Mouse (Mus musculus): ENCODE measurements around the gene Flt3.

Flt3 gene

DNA sequence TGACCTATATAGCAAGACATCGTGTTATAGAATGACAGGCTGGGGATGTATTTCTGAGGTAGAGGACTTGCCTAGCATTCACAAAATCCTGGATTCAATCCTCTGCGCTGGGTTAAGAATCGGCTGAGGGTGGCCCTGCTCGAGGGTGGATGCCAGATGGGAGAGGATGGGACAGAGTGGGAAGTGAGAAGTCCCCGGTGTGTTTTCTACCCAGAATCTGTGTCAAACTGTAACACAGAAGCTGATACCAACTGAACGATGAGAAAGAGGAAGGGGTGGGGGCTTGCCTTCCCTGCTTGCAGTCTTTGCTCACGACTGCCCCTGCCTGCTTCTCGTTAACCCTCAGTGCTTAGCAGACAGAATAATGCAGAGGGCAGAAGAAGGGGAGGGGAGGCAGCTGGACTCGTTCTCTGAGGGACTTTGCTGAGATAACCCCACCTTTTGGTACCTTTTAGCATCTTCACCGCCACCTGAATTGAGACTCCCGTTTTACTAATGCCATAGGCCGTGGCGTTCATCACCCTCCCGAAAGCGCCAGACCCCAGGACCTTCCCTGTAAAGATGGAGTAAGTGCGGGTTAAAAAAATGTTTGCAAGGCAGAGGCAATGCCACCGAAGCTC is 46.0 kb downstream of the Flt3 start:
- DNase-seq (ENCODE audit: low read depth), result no peak

DNA sequence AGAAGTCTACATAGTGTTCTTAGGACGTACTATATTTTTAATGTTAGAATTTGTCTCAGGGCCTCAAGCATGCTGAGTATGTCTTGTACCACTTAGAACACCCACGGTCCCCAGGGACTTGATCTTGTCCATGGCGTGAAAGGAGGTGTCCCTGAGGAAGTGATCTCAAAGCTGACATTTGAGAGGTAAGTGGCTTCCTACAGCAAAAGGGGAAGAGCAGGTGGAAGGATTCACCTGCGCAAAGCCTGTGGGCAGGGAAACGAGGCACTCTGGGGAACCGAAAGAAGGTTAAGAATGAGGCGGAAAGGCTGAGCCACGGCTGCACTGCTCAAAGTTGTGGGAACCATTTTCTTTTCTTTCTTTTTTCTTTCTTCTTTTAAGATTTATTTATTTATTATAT is 48.4 kb downstream of the Flt3 start:
- no peak for DNase-seq (ENCODE audit: low read depth)

DNA sequence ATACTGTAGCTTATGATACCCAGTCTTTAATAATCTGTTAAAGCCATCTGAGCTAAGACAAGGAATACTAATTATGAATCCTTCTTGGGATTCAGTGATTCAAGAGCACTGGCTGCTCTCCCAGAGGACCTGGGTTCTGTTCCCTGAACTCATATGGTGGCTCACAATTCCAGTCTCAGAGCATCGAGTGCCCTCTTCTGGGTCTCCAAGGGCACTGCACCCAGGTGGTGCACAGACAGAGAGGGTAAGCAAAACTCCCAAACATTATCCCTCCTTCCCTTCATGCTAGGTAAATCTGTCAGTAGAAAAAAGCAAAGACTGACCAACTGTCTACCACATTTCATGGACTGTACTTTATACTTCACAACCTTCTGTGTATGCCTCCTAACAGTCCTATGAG is 54.3 kb downstream of the Flt3 start:
- DNase-seq (ENCODE audit: low read depth), result no peak

DNA sequence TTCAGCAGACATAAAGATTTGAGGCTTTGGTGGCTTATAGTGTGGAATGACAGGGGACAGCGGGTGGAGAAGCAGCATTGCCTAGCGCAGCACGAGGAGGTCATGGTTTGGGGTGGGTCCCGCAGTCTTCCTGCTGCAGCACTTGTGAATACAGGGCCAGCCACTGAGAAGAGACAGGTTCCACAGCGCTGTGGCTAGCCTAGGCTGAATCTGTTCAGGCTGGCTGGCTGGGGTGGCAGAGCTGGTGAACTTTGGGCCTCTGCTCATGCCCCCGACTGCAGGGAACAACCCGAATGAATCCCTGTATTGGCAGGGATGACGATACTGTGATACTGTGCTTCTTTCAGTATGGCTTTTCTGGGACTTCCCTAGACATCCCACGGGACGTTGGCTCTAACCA is 56.4 kb downstream of the Flt3 start:
- DNase-seq (ENCODE audit: low read depth), result no peak

DNA sequence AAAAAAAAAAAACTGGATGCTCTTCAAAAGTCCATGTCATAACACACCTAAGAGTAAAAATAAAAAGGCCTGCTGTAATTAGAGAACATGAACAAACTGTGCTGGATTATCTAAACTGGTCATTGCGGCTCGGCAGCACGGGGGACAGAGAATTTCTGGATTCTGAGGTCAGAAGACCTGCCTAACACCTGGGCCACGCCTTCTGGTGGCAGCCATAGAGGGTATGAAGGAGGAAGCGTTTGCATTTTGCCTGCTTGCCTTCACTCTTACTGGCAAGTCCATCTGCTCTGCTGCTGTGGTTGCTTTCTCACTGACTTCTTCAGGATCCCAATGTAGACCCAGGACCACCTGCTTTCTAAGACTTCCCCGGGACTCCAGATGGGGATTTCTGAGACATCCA is 57.4 kb downstream of the Flt3 start:
- no peak for DNase-seq (ENCODE audit: low read depth)

DNA sequence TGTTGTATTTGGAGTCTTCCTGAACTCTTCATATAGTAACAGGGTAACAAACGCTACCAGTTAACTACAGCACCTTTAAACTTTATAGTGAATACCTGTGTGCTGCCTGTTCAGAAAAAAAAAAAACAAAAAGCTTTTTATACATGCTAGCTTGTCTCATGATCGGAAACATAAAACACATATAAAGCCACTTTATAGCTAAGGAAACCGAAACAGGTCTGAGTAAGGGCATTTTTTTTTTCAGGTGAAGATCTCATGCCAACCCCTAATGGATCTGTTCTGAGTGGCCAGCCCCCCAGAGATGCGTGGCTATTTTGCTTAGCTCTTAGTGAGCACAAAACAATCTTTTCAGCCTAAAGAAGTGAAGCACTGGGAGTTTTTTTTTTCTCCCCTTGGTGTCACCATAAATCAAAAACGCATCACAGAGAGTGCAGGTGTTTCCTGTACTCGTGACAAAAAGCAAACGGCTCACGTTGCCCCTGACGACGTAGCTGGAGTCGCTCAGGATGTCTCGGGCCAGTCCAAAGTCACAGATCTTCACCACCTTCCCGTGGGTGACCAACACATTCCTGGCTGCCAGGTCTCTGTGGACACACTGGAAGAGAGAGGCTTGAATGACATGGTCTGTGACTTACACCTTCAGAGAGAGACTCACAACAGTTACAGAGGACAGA is 59.4 kb downstream of the Flt3 start:
- peak; percentile 58 for DNase-seq (ENCODE audit: low read depth)

DNA sequence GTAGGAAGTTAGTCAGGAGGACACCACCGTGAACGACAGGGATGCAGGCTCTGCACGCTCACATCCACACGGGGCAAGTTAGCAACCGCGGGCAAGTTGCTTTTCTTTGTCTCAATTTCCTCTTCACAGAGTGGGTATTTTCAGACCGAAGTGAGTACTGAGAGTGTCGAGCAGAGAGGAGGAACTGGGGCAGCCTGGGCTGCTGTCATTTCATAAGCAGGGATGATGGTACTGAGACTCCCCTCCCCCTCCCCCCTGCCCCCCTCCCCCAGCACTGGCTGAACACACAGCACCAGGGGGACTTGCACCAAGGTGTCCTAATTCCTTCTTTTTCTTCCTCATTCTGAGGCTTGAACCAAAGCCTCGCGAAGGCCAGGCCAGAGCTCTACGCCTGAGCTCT is 60.7 kb downstream of the Flt3 start:
- DNase-seq (ENCODE audit: low read depth), result no peak

DNA sequence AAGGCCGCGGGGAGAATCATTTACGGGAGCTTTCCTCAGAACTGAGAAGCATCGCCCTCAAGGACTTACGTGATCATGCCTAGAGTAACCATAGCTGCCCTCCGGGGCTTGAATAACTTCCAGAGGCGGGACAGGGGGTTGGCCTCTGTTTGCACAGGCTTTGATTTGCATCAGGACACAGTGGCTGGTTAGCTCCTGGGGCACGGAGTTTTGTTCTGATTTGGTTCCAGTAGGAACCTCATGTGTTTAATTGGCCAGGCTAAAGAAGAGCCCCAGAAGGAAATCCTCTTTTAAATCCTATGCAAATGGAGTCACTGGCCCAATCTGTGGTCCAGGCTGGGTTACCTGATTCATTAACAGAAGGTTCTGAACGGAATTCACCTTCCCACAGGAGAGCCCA is 61.3 kb downstream of the Flt3 start:
- no peak for DNase-seq (ENCODE audit: low read depth)

DNA sequence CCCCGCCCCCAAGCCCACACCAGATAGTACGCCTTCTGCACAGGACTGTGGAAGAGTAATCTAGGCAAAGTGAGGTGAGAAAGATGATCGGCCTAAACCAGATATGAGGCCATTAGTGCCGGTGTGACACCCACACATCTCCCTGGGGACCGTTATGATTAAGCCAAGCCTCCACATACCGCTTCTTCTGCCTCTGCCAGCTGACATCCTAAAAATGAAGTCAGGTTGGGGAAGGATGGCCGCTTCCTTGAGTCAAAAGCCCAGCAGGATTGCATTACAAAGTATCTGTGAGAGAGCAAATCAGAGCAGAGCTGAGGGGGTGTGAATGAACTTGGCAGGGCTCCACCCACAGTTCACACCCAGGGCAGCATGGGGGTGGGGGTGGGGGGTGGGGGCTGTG is 67.6 kb downstream of the Flt3 start:
- DNase-seq (ENCODE audit: low read depth), result no peak

DNA sequence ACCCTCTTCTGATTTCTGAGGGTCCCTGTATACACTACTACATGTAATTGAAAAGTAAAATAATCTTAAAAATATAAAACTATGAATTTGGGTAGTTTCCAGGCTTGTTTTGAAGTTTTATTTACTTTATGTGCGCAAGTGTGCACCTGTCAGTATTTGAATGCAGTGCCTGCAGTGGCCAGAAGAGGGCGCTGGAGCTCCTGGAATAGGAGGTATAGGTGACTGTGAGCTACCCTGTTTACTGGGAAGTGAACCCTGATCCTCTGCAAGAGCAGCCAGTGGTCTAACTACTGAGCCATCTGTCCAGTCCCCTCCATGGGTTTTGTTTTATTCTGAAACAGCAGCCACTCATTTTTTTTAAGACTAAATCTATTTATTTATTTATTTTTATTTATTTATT is 68.7 kb downstream of the Flt3 start:
- DNase-seq (ENCODE audit: low read depth), result peak; percentile 78

DNA sequence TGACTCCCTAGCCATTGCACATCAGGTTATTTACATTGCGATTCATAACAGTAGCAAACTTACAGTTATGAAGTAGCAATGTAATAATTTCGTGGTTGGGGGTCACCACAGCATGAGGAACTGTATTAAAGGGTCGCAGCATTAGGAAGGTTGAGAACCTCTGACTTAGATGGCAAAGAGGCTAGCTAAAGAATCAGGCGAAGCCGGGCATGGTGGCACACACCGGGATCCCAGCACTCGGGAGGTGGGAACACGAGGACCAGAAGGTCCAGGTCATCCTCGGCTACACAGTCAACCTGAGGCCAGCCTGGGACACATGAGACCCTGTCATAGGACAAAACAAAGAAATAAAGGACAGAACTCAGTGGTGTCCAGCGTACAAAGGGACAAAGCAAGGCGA is 70.3 kb downstream of the Flt3 start:
- DNase-seq (ENCODE audit: low read depth), result no peak

DNA sequence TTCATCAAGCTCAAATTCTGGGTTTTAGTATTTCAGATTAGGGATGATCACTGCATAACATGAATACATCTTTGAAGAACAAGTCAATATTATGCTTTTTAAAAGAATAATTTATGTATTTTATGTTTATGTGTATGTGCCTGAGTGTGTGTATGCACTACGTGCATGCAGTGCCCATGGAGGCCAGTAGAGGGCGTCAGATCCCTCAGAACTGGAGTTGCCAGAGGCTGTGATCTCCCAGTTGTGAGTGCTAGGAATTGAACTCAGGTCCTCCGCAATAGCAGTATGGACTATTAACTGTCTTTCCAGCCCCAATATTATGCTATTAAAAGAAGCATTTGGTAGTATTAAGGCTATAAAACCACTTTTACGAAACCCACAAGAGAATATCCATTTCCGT is 72.7 kb downstream of the Flt3 start:
- no peak for DNase-seq (ENCODE audit: low read depth)

DNA sequence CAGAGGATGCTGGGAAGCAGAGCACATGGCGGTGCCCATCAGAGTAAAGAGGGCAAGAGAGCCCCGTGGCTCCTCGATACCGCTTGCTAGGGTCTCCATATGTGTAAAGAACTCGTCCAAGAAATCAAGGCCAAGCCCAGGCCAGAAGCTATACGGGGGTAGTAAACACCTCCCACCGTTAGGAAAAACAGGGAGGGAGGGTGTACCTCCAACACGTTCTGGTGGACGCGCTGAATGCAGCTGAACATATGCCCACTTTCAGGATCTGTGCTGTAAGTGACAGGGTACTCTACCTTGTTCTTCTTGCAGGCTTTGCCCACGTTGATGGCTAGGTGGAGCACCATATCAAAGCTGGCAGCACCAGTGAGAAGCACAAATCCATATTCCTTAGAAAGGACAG is 74.4 kb downstream of the Flt3 start:
- no peak for DNase-seq (ENCODE audit: low read depth)

DNA sequence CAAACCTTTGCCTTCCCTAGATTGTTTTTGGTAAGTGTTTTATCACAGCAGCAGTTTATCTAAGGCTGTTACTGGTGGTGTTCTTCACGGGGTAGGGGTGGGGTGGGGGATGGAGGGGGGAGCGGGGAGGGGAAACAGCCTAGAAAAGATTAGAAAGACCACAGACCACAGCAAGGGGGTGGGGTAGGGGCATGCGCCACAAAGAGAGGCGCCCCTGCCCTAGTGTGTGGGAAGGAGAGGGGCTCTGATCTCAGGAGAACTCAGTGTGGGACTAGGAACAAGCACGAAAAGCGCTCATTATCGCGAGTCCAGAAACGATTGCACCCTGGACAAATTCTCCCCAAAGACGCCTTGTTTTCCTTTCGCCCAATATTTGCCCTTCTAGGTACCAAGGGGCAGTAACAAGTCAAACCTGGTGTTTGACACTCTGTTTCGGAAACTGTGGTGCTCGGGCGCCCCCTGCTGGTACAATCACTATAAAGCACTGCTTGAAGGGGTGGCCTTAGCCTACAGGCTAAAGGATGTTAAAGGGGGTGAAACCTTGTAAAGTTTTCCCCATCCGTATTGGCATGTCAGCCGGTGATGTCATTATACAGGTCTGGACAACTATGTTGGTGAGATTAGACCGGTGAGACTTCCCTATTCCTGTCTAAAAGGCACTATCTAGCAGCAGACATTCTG is 76.9 kb downstream of the Flt3 start:
- DNase-seq (ENCODE audit: low read depth), result peak; percentile 81

DNA sequence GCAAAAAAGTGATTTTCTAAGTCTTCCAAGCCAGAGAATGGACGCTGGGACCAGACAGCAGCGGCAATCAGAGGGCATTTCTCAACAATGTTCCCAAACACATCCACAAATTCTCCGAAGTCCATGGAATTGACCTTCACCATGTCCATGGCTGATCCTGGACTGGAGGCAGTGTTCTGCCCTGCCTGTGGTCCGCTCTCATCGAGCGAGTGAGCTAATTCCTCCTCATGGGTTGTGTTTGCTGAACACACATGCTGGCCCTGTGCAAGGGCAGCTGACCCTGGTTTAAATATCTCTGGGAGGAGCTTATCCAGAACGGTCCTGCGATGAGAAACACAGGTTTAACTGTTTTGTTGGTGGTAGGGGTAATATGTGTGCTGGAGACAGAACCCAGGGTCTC is 78.1 kb downstream of the Flt3 start, which contains the start of gene Urad:
Gene Urad, minus strand, starts transcription at position 258 of the 400 bp plus-strand sequence.
- DNase-seq (ENCODE audit: low read depth), result no peak

DNA sequence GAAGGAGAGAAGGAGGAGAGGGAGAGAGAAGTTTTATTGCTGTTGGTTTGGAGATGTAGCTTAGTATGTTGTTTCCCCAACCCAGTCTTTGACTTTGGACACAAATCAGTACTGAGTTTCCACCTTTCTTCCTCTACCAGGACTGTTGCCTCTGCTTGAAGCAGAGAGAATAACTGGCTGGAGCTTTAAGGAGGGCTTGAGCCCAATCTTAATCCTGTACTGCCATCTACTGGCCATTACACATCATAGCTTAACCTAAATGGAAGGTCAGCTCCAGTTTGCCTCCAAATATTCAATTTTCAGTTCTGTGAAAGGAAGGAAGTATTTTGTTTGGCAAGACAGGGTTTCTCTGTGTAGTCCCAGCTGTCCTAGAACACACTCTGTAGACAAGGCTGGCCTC is 80.6 kb downstream of the Flt3 start:
- peak; percentile 74 for DNase-seq (ENCODE audit: low read depth)

DNA sequence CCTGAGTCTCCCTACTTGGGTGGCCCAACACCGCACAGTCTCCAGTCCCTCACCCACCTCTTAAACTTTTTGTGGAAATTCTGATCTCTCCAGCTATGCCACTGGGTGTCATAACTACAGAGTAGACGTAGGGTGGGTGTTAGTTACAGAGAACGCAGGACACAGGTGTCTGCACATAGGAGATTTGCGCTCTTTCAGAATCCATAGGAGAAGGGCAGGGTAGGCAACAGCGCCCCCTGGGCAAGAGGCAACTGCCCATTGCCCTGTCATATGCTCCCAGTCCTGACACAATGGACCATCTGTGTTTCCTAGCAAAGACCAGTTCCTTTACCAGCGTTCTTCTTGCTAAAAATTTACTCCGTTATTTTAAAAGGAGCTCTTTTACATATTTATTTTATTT is 82.3 kb downstream of the Flt3 start:
- DNase-seq (ENCODE audit: low read depth), result peak; percentile 29

DNA sequence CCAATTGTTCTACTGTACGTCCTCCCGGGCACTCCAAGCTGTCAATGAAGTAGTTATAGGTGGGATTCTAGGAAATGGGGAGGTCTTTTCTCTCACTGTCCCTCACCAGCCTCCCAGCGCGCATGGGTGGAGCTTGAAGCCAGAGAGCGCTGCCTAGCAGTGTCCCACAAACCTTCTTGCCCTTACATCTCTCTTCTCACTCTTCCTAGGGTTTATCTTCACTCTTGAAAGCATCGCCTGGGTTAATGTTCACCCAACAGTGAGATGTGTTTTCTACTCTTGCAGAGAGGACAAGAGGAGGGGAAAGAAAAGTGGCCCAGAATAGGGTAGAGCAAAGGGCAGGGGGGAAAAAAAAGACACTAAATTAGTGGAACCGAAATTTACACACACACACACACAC is 83.0 kb downstream of the Flt3 start:
- DNase-seq (ENCODE audit: low read depth), result no peak

DNA sequence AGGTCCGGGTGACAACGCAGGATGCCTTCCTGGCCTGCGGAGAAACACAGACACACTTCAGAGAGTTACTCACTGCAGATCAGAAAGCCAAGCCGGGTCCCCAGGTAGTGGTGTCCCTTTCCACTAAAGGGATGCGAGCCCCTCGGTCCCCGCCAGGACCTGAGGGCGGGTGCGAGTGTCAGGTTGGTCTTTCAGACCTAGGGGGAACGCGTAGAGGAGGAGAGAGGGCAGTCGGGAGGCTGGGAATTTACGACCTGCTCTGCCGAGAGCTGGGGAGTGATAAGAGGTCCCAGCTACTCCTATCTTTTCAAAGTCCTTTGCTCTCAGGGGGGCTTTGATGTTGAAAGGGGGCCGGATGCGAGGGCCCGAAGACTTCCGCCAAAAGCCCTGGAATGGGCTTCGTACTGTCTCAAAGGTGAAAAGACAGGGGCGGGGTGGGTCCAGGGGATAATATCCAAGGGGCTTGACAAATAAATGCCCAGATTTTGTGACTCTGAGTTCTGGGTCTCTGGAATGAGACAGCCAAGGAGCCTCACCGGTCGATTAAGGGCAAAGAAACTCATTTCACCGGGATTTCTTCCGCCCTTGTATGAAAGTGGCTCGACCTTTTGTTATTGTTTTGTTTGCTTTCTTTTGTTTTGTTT is 84.7 kb downstream of the Flt3 start:
- no peak for DNase-seq (ENCODE audit: low read depth)

DNA sequence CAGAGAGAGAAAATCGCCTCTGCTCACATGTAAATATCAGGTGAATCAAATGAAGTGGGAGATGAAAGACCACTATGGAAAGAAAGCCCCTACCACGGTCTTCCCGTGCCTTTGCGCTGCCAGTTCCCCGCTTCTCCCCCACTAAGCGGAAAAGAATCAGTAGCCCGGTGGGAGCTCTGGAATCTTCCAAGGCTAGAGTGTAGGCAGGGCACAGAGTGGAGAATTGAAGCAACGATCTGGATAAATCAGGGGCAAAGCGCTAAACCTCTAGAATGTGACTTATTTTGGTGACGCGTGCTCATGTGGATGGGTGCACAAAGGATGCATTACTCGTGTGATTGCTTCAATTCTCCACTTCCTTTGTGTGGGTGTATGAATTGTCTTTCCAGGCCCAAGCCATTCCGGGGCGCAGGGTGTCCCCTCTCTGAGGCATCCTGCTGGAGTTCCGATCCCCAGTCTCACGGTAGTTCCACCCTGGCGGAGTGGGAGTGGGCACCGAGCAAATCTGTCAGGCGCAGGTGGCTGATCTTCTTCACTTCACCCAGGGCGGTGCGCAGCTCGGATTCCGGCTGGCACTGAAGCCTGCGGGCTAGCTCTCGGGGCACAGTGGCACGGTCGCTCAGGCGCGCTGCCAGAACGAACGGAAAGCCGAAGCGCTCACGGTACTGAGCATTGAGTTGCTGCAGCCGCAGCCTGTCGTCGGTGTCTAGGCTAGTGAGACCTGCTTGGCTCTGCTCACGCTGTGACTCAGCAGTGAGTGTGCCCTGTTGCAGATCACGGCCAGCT is 85.5 kb downstream of the Flt3 start:
- DNase-seq (ENCODE audit: low read depth), result no peak

DNA sequence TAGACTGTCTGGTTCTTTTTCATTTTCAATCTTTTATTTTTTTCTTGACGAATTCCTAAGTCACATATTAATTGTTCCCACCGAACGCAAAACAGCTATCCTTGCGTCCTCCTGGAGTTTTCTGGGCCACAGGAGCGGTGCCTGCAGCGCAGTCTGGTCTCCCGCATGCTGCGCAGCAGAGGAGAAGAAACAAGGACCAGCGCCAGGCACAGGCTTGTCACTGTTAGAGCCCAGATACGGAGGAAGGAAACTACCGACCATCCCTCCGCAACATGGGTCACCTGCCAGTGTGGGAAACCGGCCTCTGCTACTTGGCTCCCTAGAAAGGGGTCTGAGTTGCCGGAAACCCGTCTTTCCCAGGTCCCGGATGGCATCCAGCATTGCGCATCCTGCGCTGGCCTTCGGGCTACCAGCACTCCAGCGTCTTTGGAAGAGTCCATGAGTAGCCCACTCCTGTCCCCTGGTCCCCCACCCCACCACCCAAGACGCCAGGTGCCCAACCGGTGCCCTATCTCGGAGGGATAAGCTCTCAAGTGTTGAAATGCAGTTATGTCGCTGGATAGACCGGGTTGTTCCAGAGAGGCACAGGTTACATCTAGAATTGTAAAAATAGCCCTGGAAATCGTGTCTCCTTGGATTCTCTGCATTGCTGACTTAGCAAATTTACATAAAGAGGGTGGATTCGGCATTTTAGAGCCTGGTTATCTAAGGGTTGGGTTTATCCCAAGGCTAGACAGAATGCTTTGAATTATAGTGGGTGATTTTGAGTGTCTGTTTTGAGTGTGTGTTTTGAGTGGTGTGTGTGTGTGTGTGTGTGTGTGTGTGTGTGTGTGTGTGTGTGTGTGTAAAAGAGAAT is 87.2 kb downstream of the Flt3 start:
- DNase-seq (ENCODE audit: low read depth), result no peak

All from induced T-regulatory cell, adult 2 months (primary cell).